Mouse (Mus musculus) heart, postnatal 25 days (tissue): ENCODE data around the gene Yod1. TPM values are rescaled to one million over a fixed set of nuclear protein-coding genes. Genes with fewer than 3 reads are reported as not detected.

Source experiments
- DNase-seq: peaks from one replicate; pipeline ENCODE4 v3.0.0; 2022; ENCODE audit warnings: low spot score
- intact Hi-C: fragments of 180-260 bp; cut with DNase I; formaldehyde crosslinking; loops from one replicate; pipeline ENCODE4 v1.15.1; 2025
- total RNA-seq, 2 experiments: library from RNA; stranded (reverse); gene quantifications; 2 replicates each; pipeline ENCODE4 v1.2.3; 2021

The Yod1 gene
- total RNA-seq, 2 experiments from 2014 or later = 4.6 to 5.8 TPM

DNA sequence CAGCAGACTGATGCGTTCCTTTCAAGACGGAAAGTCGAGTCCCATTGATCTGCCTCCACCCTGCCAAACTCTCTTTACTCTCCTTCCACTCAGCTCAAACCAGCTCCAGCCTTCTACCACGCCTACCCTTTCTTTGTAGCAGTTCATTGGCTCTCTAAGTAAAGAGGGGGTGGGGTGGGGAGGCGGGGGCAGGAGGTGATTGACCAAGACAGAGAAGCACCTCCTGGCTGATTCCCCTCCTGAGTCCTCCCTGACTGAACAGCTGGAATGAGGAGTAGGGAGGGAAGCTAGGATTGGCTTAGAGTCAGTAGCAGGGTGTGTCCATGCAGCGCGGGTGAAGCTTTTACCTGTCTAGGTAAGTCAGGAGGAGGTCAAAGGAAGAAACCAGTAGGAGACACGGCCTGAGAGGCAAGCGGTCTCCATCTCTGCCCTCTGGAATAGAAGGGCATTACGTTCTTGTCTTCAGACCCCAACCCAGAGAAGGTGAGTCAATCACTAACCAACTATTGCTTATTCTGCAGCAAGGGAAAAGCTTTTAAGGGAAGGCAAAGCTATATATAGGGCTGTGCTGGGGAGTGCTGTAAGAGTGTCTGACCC, 14.7 kb downstream of the Yod1 start, which contains the start of gene AA986860:
TSS of gene AA986860 (plus strand) at position 236 of the 597 bp plus-strand sequence.
- no peak for DNase-seq
- intact Hi-C loops = no loop called here

DNA sequence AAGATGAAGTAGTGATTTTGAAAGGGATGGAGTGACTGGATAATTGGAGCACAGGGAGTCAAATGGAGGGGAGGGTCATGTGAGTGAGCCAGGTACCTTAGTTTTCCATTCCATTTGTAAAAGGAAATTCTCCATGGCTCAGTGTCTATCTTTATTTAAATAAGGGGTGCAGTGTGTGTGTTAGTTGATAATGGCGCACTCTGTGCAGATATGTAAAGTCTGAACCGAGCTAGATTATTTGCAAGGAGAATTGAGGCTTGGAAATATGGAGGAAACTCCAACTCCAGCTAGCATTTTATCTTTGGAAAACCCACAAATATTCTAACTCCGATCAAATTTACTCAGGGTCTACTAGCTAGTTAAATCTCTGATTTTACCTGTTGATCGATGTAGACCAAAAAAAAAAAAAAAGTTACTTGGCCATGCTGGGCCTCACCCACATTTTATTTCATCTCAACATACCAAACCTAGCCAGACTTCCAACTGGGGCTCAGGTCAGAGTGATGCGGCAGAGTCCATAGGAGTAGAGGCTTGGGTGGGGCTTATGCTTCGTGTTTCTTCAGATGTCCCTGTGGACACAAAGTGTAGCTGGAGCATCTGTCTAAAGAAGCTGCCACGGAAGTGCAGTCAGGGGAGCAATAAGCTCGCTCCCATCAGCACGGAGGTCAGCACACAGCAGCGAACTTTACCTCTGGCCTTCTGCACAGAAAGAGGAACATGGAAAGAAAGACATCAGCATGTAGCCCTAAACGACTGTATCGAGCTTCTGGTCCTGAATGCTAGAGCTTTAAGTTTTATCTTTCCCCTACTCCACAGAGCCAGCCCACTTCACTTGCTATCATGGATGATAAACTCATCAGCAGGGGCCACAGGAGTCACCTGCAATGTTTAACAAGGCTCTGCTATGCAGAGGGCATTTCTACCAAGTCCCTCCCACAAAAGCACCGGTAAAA, 15.9 kb downstream of the Yod1 start:
- no peak for DNase-seq
- intact Hi-C loops = no loop called here

- intact Hi-C loops = no loop called here
These were observed 16.5 kb downstream of the Yod1 start for GRCm38 (mm10) chr1:130733671-130734070.

GRCm38 (mm10) chr1:130734452-130734851, 17.3 kb downstream of the Yod1 start:
- intact Hi-C loops = no loop called here
- no peak for DNase-seq

More at GRCm38 (mm10) chr1:130733671-130734070, 16.5 kb downstream of the Yod1 start:
- DNase-seq = no peak

GRCm38 (mm10) chr1:130734852-130735251, 17.7 kb downstream of the Yod1 start:
- intact Hi-C loops = no loop called here
- no peak for DNase-seq

DNA sequence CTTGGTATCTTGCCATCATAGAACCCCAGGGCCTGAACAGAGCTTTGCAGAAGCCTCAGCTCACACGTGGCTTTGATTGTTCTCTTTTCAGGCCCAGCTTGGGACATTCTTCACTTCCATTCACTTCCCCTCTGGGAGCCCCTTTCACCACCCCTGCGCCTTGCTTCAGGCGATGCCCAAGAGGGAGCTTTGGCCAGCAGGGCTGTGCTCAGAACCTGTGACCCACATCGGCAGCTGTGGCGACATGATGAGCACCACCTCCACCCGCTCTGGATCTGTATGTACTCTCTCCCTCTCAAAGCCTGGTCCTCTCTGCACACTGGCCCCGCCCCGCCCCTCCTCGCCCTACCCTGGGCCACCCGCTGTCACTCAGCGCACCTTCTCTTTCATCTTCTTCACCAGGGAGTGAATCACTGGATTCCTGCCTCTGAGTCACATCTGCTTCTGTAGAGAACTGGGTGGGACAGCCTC, 20.3 kb downstream of the Yod1 start:
- DNase-seq = no peak
- intact Hi-C loops = no loop called here

DNA sequence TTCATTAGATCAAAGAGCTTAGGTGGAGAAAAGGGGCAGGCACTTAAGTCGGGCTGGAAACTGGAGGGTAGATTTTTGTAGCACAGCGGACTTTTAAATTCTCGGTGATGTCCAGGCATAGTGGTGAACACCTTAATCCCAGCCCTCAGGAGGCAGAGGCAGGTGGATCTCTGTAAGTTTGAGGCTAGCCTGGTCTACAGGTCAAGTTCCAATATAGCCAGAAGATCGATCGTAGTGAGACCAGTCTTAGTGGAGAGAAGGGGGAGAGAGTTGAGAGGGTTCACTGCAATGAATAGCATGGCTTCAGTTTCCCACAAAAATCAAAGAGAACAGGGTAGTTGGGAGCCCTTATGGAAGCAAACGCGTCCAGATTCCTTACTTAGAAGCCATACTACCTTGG, 20.8 kb downstream of the Yod1 start:
- no peak for DNase-seq
- intact Hi-C loops = no loop called here

DNA sequence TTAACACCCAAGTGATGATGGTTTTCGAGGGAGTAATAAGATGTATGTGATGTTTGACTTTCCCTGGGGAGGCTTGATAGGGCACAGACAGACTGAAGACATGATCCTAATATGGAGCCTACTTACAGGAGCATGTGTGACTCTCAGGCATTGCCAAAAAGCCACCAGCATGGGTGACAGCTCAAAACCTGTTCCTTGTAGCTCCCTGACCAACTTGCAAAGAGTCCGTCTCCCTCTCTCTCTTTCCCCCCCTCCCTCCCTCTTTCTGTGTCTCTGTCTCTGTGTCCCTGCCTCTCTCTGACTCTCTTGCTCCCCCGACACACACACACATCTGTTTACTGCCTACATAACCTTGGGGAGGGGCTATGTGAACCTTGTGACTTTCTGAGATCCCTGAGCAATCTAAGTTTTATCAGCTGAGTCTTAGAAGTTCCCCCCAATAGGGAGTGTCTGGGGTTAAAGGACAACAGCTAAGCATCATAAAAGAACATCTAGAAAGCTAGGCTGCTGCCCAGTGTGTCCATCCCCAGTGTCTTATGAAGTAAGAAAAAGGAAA, 21.5 kb downstream of the Yod1 start:
- intact Hi-C loops = no loop called here
- no peak for DNase-seq

DNA sequence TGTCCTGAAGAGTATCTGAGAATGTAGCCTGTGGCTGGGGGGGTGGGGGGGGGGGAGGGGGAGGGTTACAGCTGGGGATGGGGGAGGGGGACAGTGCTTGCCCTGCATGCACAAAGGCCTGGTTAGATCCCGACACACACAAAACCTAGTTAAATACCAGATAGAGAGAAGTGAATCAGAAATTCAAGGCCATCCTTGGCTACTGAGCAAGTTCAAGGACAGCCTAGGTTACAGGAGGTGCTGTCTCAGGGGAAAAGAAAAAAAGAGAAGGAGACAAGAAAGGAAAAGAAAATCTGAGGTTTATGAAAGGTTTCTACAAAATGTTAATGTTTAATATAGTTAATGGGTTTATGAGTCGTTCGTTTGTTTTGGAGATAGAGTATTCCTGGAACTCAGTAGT, 22.5 kb downstream of the Yod1 start:
- intact Hi-C loops = no loop called here
- no peak for DNase-seq

DNA sequence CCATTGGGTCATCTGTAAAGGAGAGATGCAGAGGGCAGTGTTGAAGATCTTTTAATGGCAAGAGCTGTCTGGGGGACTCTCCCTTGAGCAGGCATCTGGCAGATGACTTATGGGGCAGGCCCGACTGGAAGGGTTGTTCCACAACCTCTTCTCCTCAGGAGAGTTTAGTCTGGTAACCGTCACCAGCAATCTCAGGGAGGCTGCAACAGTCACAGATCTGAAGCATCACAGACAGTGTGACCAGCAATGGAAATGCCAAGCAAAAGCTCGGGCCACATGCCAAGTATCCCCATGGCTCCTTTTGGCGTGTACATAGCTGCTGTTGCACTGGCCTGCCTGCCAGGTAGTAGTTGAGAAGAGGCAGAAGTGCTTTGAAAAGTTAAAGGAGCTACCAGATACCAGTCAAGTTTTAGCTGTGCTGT, 23.1 kb downstream of the Yod1 start:
- DNase-seq = no peak
- intact Hi-C loops = no loop called here

DNA sequence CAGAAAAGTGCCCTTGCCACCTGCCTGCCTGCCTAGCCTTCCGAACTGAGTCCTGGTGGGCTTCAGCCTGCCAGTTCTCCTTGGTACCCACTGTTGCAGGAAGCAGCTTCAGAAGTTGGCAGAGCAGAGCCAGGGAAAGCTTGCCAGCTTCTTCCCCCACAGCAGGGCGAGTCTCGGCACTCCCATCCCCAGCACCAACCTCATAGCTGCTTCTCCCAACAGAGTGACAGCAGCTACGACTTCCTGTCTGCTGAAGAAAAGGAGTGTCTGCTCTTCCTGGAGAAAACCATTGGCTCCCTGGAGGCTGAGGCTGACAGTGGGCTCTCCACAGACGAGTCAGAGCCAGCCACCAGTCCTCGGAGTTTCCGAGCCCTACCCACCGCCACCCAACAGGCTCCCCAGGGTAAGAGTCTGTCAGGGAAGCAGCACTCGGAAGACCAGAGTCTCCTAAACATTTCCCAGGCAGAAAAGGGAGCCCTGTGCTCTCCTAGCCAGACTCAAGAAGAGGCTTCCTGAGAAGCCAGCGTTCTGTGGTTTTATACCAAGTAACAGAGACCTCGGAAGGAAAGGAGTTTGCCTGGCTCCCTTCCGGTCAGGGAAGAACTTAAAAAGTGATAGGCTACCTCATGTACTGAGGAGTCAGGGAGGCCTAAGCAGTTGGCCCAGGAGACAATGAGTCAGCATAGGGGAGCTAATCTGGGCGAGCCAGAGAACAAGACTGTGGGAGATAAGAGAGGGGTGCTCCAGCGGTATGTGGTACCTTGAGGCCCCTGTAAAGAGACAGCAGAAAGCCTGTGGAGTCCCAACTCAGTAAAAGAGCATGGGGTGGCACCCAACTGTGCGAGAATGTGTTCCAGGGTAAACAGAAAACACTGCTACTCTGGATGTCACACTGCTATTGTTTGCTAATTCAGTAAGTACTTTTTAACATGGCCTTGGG, 23.9 kb downstream of the Yod1 start:
- DNase-seq = no peak

DNA sequence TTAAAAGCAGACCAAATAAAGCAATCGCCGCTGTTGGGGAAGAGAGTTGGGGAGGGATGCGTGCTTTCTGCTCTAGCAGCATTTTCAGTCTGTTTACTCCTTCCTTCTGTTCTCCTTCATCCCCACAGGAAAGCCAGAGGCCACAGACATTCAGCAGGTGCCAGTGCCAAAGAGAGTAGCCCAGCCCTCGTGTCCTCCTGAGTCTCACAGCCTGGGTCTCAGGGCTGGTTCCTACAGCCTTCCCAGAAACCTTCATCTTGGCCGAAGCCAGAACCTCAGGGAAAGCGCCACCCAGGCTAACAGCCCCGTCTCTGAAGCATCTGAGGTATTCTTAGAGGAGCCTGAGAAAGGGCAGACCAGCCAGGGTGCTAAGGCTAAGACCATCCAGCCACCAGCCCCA, 25.1 kb downstream of the Yod1 start:
- intact Hi-C loops = no loop called here

More for the DNA sequence above, 23.9 kb downstream of the Yod1 start:
- intact Hi-C loops = no loop called here

GRCm38 (mm10) chr1:130743775-130744174, 26.6 kb downstream of the Yod1 start:
- DNase-seq = no peak
- intact Hi-C loops = no loop called here

More for the DNA sequence above, 25.1 kb downstream of the Yod1 start:
- DNase-seq = no peak

- DNase-seq = no peak
- intact Hi-C loops = no loop called here
These were observed 27.1 kb downstream of the Yod1 start for GRCm38 (mm10) chr1:130744217-130744616.

DNA sequence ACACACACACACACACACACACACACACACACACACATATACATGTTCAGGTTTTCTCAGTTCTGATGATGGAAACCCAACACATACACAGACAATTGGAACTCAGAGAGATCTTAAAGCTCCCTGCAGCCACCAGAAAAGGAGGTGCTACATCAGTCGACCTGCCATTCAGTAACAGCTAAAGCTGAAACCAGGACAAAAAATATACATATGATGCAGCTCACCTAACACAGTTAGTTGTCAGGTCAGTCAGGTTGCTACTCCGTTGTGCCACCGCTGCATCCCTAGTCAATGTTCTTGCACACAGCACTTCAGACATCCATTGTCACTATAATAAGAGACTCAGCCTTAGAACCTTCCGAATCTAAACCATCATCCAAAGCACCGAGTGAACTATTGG, 27.8 kb downstream of the Yod1 start:
- intact Hi-C loops = no loop called here
- no peak for DNase-seq

GRCm38 (mm10) chr1:130745591-130745990, 28.5 kb downstream of the Yod1 start:
- intact Hi-C loops = no loop called here
- no peak for DNase-seq

DNA sequence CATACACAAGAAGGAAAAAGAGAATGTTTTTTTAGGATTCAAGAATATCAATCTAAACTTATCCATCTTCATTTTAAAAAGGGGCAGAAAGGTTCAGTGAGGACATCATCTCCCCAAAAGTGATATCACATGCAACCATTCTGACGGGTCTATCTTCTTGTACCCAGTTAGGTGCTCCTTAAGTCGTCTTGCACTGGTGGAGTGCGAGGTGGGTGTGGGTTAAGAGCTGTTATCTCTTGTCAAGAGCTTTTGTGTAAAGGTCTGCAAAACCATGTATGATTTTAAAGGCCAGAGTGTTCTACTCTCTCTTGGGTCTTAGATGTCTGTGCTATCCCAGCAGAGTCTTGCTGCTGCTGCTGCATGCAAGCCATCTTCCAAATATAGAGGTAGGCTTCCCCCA, 29.7 kb downstream of the Yod1 start:
- DNase-seq = no peak
- intact Hi-C loops = no loop called here

GRCm38 (mm10) chr1:130759689-130760088, 42.6 kb downstream of the Yod1 start:
- no peak for DNase-seq
- intact Hi-C loops = no loop called here

GRCm38 (mm10) chr1:130761597-130761996, 44.5 kb downstream of the Yod1 start:
- no peak for DNase-seq
- intact Hi-C loops = no loop called here
